Mouse (Mus musculus) layer of hippocampus, adult 9-10 months (tissue): ENCODE data around the gene Kcne4.
"Not testable (repeated sequence)": the region's sequence is repeated elsewhere in the genome, so short reads cannot be mapped to it uniquely, and the experiment has no call there.

Source experiments
- DNase-seq: peaks from one replicate; pipeline ENCODE4 v3.0.0; 2022; ENCODE audit warnings: low spot score

Kcne4 gene

DNA sequence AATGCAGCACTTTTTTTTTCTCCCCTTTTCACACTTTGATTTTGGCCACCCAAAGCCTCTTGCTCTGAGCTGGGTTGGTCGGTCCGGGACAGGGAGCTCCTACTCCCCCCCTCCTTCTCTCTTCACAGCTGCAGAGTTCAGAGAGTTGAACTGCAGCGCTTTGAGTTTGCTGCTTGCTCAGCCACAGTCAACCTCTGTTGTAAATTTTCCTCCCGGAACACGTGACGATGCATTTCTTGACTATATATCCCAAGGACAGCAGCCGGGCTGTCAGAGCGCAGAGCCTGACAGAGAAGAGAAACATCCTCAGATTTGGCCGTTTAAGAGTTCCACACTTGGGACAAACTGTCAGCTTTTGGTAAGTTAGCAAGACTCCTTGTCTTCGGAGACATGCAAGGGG, at the start of gene Kcne4:
Gene Kcne4 (plus strand): TSS at position 120 of the 400 bp plus-strand sequence.
- no peak for DNase-seq

DNA sequence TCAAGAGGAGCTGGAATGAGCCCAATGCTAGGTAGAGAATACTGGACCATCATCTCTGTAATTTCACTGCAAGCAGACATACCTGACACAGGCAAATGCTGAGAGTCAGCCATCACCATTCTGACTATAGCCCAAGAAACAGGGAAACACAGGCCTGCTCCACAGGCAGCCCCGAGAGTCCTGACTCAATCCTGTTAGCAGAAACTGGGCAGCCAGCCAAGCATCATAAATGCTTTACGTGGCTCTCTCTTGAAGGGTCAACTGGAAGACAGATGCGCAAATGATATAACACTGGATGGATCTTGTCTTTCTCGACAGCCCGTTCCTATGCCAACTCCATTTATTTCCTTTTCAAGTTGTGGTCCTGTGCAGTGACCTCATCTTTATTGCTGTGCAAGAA, 34.7 kb upstream of the Kcne4 start:
- DNase-seq, result no peak

DNA sequence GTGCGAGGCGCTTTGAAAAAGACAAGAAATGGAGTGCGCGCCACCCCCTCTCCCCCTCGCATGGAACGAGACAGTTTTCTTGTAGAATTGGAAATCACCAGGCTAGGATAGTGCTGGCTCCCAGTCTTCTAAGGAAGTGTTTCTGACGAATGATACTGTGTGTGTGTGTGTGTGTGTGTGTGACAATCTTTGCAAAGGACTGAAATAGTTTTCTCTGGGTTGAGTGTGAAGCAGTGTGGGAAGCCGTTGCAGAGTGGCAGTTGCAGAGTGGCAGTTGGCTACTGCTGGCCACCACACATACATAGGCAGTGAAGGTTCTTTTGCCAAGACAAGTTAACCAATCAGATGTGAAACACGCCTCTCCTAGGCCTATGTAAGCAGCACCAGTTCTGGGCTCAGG, 31.6 kb upstream of the Kcne4 start:
- not testable (repeated sequence) for DNase-seq

DNA sequence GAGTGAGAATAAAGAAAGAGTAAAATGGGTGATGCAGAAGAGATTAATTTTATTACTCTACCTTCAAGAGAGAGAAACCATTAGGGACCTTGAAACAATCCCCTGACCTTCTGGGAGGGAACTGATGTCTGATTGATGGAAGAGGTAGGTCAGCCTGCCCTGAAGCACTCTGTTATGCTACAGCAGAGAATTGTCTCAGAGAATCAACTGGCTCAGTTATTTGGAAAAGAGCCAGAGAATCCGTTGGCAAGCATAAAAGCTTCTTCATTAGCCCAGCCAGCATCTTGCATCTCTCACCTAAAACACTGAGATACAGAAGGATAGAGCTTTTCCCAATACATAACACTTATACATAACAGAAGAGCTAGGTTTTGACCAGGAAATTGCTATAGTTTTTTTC, 26.8 kb upstream of the Kcne4 start:
- DNase-seq, result no peak

DNA sequence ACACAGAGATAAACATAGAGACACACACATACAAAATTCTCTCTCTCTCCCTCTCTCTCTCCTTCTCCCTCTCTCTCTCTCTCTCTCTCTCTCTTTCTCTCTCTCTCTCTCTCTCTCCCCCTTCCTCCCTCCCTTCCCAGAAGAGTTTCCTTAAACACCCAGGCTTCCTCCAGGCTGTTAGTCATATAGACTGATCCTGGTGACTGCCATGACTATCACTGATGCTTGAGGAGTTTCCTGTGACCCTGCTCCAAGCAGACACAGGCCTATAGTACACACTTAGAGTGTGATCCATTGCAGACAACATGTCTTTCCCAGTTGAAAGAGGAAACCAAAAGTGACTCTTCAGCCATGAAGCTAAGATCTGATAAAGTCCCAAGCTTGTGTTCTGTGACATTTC, 9.1 kb upstream of the Kcne4 start:
- DNase-seq, result no peak

DNA sequence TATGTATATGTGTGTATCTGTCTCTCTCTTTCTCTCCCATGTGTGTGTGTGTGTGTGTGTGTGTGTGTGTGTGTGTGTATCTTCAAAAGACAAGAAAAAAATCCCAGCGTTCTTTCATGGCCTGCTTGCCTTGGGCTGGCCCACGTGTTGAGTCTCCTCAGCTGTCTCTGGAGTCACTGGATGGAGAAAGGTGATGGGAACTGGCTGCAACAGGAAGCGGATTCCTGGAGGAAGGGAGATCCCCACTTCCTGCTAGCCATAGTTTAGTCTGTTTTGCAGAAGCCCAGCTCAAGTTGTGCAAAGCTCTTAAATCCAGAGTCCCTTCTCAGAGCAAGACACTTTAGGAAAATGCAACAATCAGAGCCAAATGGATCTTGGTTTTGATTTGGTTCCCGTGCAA, 6.7 kb upstream of the Kcne4 start:
- DNase-seq, result no peak

DNA sequence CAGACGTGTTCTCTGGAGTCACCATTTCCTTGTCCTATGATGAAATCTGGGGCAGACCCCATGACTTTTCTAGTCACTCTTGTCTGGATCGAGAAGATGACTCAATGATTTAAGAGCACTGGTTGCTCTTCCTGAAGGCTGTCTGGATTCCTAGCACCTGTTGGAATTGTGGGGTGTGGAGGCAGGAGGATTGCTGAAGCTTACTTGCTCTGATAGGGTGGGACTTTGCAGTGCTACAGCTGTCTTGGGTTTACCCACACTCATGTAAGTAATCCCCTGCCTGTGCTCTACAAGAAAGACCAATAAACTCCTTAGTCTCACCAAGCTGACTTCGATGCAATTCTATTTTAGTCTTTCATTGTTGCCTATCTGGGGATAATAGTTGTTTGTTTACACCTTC, 5.7 kb upstream of the Kcne4 start:
- no peak for DNase-seq

DNA sequence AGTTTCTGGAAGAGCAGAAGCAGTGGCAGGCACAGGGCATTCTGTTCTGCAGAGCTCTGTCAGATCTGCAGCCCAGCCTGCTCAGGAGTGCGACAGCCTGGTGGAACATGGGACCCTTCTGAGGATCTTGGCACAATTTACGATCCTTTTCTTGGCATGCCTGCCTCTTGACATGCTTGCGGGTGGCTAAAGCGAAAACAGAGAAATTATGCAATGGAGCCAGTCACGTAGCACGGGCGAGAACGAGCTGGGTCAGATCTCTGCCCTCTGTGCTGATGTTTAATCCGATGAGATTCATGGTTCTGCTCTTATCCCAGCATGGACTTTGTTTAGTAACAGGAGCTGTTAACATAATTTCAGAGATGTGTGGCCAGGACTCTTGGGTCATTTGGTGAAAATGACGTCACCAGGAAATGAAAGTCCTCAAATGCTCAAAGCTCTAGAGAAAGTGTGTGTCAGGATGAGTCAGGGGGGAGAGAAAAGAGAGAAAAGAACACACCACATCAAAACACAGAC, 4.5 kb upstream of the Kcne4 start:
- no peak for DNase-seq

DNA sequence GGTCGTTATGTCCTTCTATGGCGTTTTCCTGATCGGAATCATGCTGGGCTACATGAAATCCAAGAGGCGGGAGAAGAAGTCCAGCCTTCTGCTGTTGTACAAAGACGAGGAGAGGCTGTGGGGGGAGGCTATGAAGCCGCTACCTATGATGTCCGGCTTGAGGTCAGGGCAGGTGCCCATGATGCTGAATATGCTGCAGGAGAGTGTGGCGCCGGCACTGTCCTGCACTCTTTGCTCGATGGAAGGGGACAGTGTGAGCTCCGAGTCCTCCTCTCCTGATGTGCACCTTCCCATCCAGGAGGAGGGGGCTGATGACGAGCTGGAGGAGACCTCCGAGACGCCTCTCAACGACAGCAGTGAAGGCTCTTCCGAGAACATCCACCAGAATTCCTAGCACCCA, 1.2 kb downstream of the Kcne4 start:
- no peak for DNase-seq

DNA sequence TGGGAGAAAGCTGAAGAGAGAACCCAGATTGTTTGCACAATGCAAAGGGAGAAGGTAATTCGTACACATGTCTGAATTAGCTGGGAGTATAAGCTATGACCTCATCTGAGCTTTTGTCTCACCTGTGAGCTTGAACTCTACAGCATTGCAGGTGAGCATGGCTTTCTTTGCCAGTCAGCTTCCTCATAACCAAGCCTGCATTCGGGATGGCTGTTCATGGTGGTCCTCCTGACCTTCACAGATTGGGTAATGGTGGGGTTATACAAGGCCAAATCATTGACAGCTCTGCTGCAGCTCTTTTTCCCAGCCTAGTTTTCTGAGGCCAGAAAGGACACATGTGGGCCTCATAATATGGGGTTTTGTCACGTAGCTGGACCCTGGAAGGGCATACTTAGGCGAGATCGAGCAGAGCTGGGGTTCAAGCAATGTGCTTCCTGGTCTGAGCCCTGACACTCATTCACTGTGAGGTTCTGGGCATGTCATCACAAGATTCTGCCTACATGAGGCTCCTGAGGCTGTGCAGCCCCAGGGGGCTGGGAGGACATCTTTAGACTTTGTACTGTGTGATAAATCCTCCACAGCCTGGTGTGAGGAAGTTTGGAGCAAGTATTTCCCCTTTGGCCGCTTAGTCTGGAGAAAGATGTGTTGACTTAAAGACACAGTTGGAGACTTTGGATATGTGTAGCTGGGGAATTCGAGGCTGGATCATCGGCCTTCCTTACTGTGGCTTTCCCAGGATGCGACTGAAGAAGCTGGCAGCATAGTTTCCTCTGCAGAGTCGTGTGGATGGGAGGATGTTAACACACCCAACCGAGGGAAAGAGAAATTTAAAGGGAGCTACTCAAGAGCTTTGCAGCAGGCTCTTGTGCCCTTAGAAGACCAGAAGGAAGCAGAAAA, 2.3 kb downstream of the Kcne4 start:
- no peak for DNase-seq

DNA sequence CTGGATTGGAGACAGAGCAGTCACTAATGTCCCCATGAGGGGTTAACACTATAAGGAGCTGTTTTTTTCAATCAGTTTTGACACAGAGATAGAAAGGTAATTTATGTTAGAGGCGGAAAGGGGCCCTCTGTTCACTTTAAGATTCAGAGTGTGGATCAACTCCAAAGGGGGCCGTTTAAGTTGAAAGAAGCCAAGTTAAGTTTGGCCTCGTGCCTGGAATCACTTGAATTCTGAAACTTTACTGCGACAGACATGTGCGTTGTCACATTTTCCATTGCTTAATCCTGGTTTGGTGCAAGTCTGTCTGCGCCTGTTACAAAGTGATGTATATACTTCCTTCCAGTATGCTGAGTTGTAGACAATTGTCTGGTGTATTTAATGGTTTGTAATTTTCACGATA, 3.0 kb downstream of the Kcne4 start:
- DNase-seq, result no peak

DNA sequence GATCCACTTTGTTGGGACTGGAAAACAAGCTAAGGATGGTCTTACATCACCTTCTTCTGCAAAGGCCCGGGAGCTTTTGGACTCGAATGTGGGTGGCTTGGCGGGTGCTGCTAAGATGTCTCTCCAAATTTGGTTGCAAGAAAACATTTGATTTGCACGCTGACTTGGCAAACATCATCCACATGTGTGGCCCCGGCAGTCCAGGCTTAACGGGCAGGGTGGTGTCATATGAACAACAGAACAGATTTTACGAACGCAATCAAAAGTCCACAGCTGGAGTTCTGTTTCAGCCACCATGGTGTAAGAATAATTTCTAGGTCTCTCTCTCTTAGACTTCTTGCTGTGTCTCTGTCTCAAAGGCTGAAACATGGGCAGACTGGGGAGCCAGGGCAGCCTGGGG, 3.6 kb downstream of the Kcne4 start:
- no peak for DNase-seq

DNA sequence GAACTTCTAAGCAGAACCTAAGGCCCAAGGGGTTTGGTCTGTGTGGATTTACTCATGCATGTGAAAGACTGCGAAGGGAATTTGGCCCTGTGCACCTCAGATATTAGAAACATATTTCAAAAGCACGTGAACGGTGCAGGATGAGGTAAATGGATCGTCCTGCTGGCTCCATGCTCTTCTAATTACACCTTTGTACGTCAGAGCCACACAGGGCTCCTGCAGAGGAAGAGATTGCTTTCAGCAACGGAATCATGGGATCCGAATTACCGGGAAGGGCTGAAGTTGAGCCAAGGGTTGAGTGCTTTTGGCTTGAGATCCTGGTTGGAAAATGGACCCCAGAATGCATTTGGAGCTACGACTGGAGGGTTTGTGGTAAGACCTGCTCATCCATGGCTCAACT, 4.6 kb downstream of the Kcne4 start:
- DNase-seq, result no peak

DNA sequence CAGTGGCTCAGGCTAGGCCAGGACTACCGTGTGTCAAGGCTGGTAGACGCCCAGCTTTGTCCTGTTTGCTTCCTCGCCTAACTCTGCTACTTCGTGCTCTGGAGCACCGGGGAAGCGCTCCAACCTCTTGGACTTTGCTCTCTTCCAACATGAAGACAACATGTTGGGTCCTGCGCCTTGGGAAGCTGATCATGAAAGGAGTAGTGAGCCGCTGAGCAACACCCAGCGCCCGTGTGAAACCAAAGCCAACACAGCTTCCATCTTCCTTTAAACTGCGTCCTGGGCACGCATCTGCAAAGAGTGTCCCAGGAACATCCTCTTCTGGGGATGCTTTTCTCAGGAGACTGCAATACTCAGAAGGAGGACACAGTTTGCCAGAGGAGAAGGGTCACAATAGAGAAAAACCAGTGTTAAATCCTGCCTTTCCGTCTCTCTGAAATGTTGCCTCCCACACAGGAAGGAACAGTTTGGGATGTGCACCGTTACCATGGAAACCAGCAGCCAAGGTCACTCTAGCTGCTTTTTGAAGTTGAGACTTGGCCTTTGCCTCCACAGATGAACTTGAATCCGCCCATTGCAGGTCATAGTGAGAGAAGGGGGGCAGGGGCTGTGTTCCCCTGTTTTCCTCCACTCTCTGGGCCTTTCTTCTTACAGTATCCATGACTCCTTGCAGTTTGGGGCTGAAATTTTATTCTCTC, 5.3 kb downstream of the Kcne4 start:
- no peak for DNase-seq

DNA sequence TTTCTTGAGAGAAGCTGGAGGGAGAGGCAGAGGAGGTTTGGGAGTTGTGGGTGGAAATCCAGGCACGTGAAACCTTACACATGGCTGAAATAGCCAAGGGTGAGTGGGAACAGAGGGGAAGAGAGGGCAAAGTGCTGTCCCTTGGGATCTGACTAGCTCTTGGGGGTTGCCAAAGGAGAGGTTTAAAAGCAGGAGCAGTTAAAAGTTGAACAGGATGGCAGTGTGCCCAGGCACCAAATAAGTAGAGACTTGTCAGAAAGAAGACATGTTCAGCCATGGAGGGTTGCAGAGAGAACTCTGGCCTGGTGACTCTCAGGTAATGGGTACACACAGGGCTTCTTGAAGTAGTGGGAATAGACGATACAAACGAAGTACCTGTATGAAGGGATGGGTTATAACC, 8.7 kb downstream of the Kcne4 start:
- DNase-seq, result no peak

DNA sequence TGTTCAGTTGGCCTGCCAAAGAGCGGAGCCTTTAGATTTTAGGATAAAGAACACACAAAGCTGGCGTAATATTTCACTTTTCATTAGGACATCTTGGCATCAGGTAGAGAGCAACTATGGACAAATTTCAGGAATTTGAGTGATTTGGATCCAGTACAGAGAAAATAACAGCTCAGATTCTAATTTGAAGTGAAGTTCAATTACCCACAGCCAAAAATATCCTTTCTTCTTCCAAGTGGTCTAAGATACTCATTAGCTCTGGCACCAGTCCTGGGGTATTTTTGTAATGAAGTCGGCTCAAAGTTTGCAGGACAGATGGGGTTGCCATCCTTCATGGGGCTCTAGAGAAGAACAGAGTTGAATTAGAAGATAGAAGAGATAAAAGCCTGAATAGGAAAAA, 21.9 kb downstream of the Kcne4 start:
- DNase-seq, result no peak

DNA sequence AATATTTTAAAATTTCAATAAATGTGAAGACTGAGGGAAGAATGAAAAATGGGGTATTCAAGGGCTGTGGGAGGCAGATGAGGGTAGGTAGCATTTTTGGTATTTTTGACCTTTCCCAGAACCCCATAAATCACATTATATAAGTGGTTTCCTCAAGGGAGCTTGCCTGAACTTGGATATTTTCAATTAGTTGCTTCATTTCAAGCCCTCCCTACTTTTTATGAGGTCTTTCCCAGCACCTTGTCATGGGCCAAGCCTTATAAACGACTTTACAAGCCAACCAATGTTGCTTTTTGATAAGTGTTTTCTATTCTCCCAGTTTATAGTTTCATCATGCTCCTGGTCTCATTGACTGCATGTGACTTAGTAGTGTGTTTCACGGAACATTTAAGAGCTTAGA, 24.2 kb downstream of the Kcne4 start:
- DNase-seq, result no peak

DNA sequence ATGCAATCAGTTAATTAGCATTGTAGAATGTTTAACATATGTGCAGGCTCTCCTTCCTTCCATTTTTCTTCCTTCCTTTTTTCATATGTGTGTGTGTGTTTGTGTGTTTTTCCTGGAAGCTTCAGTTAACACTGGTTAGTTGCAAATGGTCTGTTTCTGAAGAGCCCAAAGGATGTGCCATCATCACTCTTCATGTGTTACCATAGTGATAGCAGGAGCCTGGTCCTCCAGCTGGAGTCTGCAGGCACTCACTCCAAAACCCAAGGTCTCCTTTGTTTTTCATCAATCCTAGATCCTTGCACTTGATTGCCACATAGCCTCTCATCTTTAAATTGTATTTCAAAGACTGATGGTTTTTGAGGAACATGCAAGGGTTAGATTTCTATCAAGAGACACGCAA, 29.1 kb downstream of the Kcne4 start:
- no peak for DNase-seq

DNA sequence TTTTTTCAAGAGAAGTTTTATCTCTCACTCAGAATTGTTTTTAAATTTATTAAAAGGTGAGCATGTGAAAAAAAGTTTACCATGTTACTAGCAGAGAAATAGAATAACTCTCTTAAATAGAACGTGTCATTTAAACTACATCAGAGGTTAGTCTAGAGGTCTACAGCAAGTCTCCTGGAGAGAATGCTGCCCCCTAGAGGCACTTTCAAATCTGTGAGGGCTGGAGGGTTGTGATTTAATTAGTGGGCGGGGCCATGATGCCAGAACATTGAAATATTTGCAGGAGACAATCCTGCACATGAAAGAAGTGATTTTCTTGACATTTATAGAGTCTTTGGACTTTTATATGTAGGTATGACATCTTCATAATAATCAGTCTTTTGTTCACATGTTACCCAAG, 29.9 kb downstream of the Kcne4 start:
- DNase-seq, result peak; percentile 38

DNA sequence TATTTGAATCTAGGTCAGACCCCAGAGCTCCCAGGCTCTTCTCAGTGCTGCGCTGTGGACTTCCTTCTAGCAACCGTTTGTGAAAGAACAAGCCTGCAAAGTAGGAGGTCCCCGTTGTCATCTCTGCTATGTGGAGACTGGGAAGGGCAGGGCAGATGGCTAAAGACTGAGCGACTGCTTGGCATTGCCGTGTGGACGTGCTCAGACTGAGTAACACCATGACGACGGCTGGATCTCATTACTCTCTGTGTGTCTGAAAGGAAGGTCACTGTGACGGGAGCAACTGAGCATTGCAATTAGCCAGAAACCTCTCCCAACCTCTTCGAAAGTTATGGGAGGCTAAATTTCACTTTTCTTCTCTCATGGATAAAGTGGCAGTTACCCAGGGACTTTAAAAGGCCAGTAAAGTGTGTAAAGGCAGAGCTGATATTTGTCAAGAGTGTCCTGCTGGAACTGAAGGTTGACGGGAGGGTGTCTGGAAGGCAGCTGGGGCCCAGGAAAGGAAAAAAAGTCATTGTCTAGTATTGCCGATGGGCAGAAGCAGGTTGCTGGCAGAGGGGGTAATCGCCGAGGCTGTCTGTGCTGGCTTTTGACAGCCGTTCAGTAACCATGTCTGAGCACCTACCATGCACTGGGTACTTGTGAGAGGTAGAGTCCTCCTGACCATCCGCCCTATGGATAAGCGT, 36.0 kb downstream of the Kcne4 start:
- DNase-seq, result no peak

DNA sequence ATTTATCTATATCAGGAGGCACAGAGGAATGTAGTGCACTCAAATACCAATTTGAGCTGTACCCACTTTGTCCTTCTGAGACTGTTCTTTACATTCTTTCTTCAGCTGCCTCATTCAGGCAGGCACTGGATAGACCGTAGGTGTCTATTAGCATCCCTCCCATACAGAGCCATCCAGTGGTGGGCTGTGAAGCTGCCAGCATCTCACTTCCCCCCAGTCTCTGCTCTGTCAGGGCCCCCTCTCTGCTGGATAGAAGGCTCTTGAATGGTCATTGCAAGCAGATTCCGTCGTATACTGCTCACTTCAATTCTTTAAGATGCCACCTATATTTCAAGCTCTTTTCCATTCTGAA, 36.5 kb downstream of the Kcne4 start:
- DNase-seq, result no peak

DNA sequence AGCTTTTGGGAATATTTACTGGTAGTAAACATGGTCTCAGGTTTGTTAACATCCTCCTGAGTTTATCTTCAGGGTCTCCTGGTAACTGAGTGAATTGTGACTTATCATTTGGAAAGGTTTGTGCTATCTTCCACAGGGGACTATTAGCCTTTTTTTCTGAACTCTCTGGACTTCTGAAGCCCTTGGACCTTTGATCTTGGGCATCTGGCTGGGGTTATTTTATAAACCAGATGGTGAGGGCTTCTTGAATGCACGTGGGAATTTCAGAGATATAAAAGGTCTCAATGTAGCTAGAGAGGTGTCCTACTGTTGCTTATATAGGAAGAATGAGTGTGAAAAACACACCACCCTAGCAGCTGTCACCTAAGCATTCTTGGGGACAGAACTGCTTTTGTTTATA, 37.7 kb downstream of the Kcne4 start:
- no peak for DNase-seq

DNA sequence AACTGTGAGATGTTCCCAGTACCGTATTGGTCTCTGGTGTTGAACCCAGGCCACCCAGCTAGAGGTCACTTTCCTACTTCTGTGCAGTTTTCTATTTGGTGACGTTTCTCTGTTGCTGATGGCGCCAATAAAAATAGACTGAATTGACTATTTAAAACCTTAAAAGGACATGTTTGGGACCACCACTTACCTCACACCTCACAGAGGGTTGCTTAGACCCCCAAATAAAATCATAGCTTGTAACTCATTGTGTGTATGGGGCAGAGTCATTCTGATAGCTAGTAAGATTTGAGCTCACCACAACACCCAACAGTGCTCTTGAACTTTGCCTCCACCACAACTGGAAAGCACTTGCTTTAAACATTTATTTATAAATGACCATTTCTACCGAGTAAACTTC, 43.0 kb downstream of the Kcne4 start:
- DNase-seq, result no peak
